Mouse (Mus musculus): ENCODE data around the gene Fbf1.
"Not testable (repeated sequence)": the region's sequence is repeated elsewhere in the genome, so short reads cannot be mapped to it uniquely, and the experiment has no call there.

Gene Fbf1

GRCm38 (mm10) chr11:116106963-116107776 lies 60.8 kb downstream of the Fbf1 start:
- DNase-seq, result no peak

GRCm38 (mm10) chr11:116106154-116106962 lies 61.6 kb downstream of the Fbf1 start:
- no peak for DNase-seq

- DNase-seq, result no peak
These were observed 62.9 kb downstream of the Fbf1 start for GRCm38 (mm10) chr11:116105065-116105464.

GRCm38 (mm10) chr11:116104006-116104646 lies 63.8 kb downstream of the Fbf1 start:
- no peak for DNase-seq

DNA sequence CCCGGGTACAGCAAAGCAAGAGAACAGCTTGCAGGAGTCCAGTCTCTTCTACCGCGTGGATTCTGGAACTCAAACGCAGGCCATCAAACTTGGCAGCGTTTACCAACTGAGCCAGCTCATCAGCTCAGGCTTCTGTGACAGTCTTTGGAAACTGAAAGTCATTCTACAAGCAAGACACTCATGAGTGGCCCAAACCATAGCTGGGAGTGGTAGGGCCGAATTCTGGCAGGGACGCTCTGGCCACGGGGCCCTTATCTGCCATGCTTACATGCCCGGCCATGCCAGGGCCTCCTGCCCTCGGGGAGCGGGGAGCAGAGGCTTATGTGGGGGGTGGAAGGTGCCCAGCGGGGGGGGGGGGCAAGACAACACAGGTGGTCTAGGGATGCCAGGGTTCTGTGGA lies 64.4 kb downstream of the Fbf1 start:
- DNase-seq, result no peak

DNA sequence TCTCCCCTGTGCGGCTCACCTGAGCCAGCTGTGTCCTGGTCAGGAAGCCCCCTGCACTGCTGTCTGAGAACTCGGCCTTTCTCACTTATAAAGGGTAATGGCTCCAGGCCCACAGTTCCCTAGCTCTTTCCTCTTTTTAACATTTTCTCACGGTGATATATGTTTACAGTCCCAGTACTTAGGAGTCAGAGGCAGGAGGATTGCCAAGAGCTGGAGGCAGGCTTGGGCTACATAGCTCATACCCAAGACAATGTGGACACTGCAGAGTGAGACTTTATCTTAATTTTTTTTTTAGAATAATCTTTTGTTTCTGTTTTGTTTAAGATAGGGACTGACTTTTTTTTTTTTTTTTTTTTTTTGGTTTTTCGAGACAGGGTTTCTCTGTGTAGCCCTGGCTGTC lies 65.5 kb downstream of the Fbf1 start:
- DNase-seq, result no peak

DNA sequence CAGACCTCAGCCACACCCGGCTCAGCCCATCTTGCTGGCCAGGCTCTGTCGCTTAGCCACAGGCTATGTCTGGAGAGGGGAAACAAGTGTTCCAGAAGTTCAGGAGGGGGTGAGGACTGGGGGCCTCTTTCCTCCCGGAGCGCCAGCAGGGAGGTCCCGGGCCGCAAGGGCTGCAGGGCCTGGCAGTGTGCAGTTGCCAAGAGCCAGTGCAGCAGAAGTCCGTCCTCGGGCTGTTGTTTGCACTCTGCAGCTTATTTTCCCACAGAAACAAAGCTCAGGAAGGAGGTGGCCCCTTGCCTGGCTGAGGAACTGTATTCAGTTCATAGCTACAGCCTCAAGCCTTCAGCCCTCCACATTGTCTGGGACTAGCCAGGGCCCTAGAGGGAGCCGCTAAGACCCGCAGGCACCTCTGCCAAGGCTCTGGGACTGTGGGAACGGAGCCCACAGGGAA lies 66.0 kb downstream of the Fbf1 start:
- DNase-seq, result no peak

DNA sequence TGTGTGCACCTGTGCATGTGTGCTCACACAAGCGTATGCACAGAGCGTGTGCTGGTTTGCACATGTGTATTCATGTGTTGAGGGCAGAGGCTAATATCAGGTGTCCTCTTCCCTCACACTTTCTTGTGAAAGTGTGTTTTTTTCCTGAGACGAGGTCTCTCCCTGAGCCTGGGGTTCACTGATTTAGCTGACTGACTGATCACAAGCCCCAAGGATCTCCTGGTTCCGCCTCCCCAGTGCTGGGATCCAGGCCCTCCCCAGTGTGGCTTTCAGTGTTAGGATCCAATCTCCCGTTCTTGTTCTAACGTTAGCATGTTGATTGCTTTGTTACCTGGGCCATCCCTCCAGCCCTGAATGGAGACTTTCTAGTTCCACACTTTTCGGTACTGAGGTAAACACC lies 67.1 kb downstream of the Fbf1 start:
- DNase-seq, result no peak

- DNase-seq, result no peak
These were observed 67.6 kb downstream of the Fbf1 start for GRCm38 (mm10) chr11:116100385-116100784.

GRCm38 (mm10) chr11:116099462-116099861 lies 68.5 kb downstream of the Fbf1 start:
- DNase-seq, result no peak

DNA sequence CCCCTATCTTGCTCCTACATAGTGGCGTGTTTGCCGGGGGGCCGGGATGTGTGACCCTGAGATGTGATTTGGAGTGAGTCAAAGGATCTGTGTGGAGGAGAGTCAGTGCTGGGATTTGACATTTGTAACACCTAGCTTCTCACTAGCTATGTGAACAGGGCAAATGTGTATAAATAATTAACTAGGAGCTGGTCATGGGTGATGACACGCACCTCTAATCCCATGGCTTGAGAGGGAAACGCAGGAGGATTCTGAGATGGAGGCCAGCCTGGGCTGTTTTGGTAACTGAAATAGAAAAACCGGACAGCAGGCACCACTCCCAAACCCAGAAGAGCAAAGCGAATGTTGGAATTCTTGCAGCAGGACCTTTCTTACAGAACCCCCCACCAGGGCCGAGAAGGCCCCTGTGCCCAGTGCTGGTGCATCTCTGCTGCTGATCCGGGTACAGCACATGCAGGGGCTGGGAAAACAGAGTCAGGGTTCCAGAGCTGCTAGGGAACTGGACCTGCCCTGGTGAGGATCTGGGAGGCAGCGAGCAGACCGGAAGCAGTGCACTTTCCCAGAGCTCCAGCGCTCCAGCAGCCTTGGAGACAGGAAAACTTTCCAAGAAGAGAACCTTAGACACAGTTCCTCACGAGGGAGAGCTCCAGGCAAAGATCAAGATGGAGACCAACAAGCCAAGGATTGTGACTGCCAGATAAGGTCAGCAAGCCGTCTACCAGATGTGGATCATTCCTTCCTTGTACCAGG lies 69.1 kb downstream of the Fbf1 start:
- DNase-seq, result no peak

GRCm38 (mm10) chr11:116096213-116097108 lies 71.5 kb downstream of the Fbf1 start:
- DNase-seq, result no peak

- no peak for DNase-seq
These were observed 72.4 kb downstream of the Fbf1 start for GRCm38 (mm10) chr11:116095573-116095972.

DNA sequence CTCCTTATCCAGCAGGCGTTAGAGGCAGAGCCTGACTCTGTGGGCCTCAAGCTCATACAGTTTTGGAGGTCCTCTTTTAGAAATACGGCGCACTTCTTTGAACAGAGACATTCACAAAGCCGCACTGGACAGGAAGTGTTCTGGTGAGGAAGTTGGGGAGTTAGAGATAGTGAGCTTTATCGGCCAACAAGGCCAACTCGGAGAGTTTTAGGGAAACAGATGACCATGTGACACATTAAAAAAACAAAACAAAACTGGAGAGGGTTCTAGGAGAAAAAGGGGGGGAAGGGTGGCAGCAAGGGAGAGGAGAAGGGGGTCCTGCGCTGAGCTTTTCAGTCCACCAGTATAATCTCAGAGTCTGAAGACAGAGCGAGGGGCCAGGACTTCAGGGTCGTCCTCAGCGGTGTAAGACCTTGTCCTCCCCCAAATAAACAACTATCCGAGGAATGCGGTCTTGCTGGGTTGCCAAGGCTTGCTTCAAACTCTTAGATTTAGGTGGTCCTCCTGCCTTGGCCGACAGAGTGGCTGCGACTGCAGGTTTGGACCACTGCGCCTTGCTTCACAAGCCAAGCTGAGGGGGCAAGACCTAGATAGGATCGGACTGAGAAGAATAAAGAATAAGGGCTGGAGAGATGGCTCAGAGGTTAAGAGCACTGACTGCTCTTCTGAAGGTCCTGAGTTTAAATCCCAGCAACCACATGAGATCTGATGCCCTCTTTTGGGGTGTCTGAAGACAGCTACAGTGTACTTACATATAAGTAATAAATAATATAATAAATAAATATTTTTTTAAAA lies 74.0 kb downstream of the Fbf1 start:
- DNase-seq, result no peak

DNA sequence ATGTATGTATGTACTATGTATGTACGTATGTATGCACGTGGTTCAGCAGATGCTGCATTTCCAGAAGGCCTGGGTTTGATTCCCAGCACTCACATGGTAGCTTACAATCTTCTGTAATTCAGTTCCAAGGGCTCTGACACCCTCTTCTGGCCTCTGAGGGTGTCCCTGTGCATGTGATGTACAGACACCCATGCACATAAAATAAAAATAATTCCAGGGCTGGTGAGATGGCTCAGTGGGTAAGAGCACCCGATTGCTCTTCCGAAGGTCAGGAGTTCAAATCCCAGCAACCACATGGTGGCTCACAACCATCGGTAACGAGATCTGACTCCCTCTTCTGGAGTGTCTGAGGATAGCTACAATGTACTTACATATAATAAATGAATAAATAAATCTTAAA lies 75.0 kb downstream of the Fbf1 start:
- DNase-seq, result not testable (repeated sequence)
